8 mouse cellular contexts compared by ENCODE assay signal in genomic region chr3:153911197-153911881, GRCm38 (mm10). TPM values are rescaled to one million over a fixed set of nuclear protein-coding genes. Genes with fewer than 3 reads are reported as not detected.
DNase-seq lines count a peak whose midpoint lies in the region; ATAC-seq lines count a peak whose summit lies in the region.

No protein-coding gene starts in this region.

- H3K9me3 ChIP-seq in lung, embryonic 16.5 days (ENCODE audit: control insufficient read depth, low read length): no peaks in the 10 kb centered on the region
- no peaks in the 10 kb centered on the region for H3K9me3 ChIP-seq in hindbrain, embryonic 11.5 days (ENCODE audit: control insufficient read depth, low read length)
- H3K9me3 ChIP-seq in liver, embryonic 11.5 days (ENCODE audit: control insufficient read depth, low read length): no peaks in the 10 kb centered on the region

- 0 out of 2 replicates have a peak overlapping the region, but pooled peaks have one; percentile 7 for H3K27ac ChIP-seq in lung, embryonic 16.5 days (ENCODE audit: low read length)
- H3K27ac ChIP-seq in hindbrain, embryonic 11.5 days (ENCODE audit: low read depth, low read length): no peak overlapping the region
- H3K27ac ChIP-seq in liver, embryonic 11.5 days (ENCODE audit: low read depth, low read length): peak overlapping the region; percentile 95

- peaks cover 41% of the 10 kb centered on the region for H3K36me3 ChIP-seq in lung, embryonic 16.5 days (ENCODE audit: control insufficient read depth, insufficient read depth, low read length)
- peaks cover 13% of the 10 kb centered on the region for H3K36me3 ChIP-seq in hindbrain, embryonic 11.5 days (ENCODE audit: control insufficient read depth, insufficient read depth, low read length)
- H3K36me3 ChIP-seq in liver, embryonic 11.5 days (ENCODE audit: control insufficient read depth, insufficient read depth, low read length): peaks cover 47% of the 10 kb centered on the region

- peaks cover 24% of the 10 kb centered on the region for H3K4me1 ChIP-seq in lung, embryonic 16.5 days (replicated peaks; ENCODE audit: control insufficient read depth, insufficient read depth, low read length)
- peaks cover 9% of the 10 kb centered on the region; the same call in 1 of the 2 replicates for H3K4me1 ChIP-seq in hindbrain, embryonic 11.5 days (replicated peaks; ENCODE audit: control insufficient read depth, insufficient read depth, low read length)
- H3K4me1 ChIP-seq in liver, embryonic 11.5 days (replicated peaks; ENCODE audit: control insufficient read depth, insufficient read depth, low read length): peaks cover 35% of the 10 kb centered on the region

- whole genome bisulfite sequencing in lung, embryonic 16.5 days: 26% methylated on average over 8 of the region's 8 CpGs
- 44% methylated on average over 8 of the region's 8 CpGs for whole genome bisulfite sequencing in hindbrain, embryonic 11.5 days
- WGBS in liver, embryonic 11.5 days: 28% methylated on average over 8 of the region's 8 CpGs

- no peak for ATAC-seq in lung, embryonic 16.5 days (ENCODE audit: low read depth)
- ATAC-seq in hindbrain, embryonic 11.5 days (ENCODE audit: low FRiP score): no peak
- no peak for ATAC-seq in liver, embryonic 11.5 days (replicated peaks; ENCODE audit: low FRiP score)
- no peak for ATAC-seq in monocyte, adult 5-6 weeks (replicated peaks; ENCODE audit: insufficient number of reproducible peaks, low FRiP score, low TSS enrichment, poor library complexity, severe bottlenecking)

- peak overlapping the region; percentile 89 for H3K4me3 ChIP-seq in lung, embryonic 16.5 days (ENCODE audit: low read length)
- H3K4me3 ChIP-seq in hindbrain, embryonic 11.5 days (ENCODE audit: low read depth, low read length): peak overlapping the region; percentile 87
- H3K4me3 ChIP-seq in liver, embryonic 11.5 days (ENCODE audit: low read depth, low read length): peak overlapping the region; percentile 90

- H3K27me3 ChIP-seq in lung, embryonic 16.5 days (ENCODE audit: control insufficient read depth, insufficient read depth, low read depth, low read length): no peaks in the 10 kb centered on the region
- H3K27me3 ChIP-seq in hindbrain, embryonic 11.5 days (ENCODE audit: control insufficient read depth, insufficient read depth, low read length): no peaks in the 10 kb centered on the region
- H3K27me3 ChIP-seq in liver, embryonic 11.5 days (replicated peaks; ENCODE audit: control insufficient read depth, insufficient read depth, low read length): no peaks in the 10 kb centered on the region

- no peak for DNase-seq in lung, postnatal 10 days
- peak; percentile 32 for DNase-seq in brain, adult 2 months (ENCODE audit: low read depth, low spot score)
- DNase-seq in hindbrain, embryonic 11.5 days (ENCODE audit: low spot score): no peak
- DNase-seq in liver, embryonic 11.5 days (ENCODE audit: low spot score): no peak
- no peak for DNase-seq in T-cell, adult 2 months (ENCODE audit: low spot score)
- DNase-seq in layer of hippocampus, postnatal 14 days (ENCODE audit: low spot score in 2 of 2): no peak

- H3K9ac ChIP-seq in lung, embryonic 16.5 days (ENCODE audit: low read length): peak overlapping the region; percentile 98
- H3K9ac ChIP-seq in hindbrain, embryonic 11.5 days (ENCODE audit: low read depth, low read length): peak overlapping the region; percentile 94
- peak overlapping the region; percentile 100 for H3K9ac ChIP-seq in liver, embryonic 11.5 days (ENCODE audit: low read depth, low read length)

- peak overlapping the region; percentile 85 for H3K4me2 ChIP-seq in lung, embryonic 16.5 days (ENCODE audit: low read depth, low read length)
- H3K4me2 ChIP-seq in hindbrain, embryonic 11.5 days (replicated peaks; ENCODE audit: low read depth, low read length): peak overlapping the region; percentile 57
- peak overlapping the region; percentile 92 for H3K4me2 ChIP-seq in liver, embryonic 11.5 days

RNA-seq across cellular contexts. Expression of gene Rabggtb, which starts 1.5 kb away (rescaled TPM):
- polyA plus RNA-seq in lung, embryonic 16.5 days (2015; fragmentation: Nextera tagmentation; extraction: Ambion mirVana): 45.7 and 46.4 TPM in 2 replicates
- polyA plus RNA-seq in hindbrain, embryonic 11.5 days (2014; fragmentation: Nextera tagmentation; extraction: Ambion mirVana): 41.8 and 43.6 TPM in 2 replicates
- 86.9 and 95.9 TPM in 2 replicates for polyA plus RNA-seq in liver, embryonic 11.5 days (2014; fragmentation: Nextera tagmentation; extraction: Ambion mirVana)
- total RNA-seq in monocyte, adult 5-6 weeks (2017): 66.2 to 71.0 TPM (median 70.0 TPM) in 3 replicates
- 10 to 100 TPM; 70.4 to 72.7 TPM for total RNA-seq in layer of hippocampus, postnatal 14 days (2021)

RNA-seq across cellular contexts. Expression of gene Msh4, which starts 5.4 kb away (rescaled TPM):
- polyA plus RNA-seq in lung, embryonic 16.5 days (2015; fragmentation: Nextera tagmentation; extraction: Ambion mirVana): 0.06 and 0.08 TPM in 2 replicates
- polyA plus RNA-seq in hindbrain, embryonic 11.5 days (2014; fragmentation: Nextera tagmentation; extraction: Ambion mirVana): 0.05 and 0.08 TPM in 2 replicates
- 0.09 and 0.11 TPM in 2 replicates for polyA plus RNA-seq in liver, embryonic 11.5 days (2014; fragmentation: Nextera tagmentation; extraction: Ambion mirVana)
- 0.19 TPM in 1 of 3 replicates, not detected in the others for total RNA-seq in monocyte, adult 5-6 weeks (2017)
- total RNA-seq in layer of hippocampus, postnatal 14 days (2021): under 1 TPM; 0.37 to 0.62 TPM

RNA-seq across cellular contexts. Expression of gene Acadm, which starts 33.1 kb away (rescaled TPM):
- 72.6 and 72.7 TPM in 2 replicates for polyA plus RNA-seq in lung, embryonic 16.5 days (2015; fragmentation: Nextera tagmentation; extraction: Ambion mirVana)
- polyA plus RNA-seq in hindbrain, embryonic 11.5 days (2014; fragmentation: Nextera tagmentation; extraction: Ambion mirVana): 55.0 and 63.6 TPM in 2 replicates
- polyA plus RNA-seq in liver, embryonic 11.5 days (2014; fragmentation: Nextera tagmentation; extraction: Ambion mirVana): 68.9 and 75.3 TPM in 2 replicates
- total RNA-seq in monocyte, adult 5-6 weeks (2017): 105 to 153 TPM (median 144 TPM) in 3 replicates
- 10 to 100 TPM; 43.1 to 46.5 TPM for total RNA-seq in layer of hippocampus, postnatal 14 days (2021)
